Mouse (Mus musculus): ENCODE measurements around the gene Vps4a. TPM values are rescaled to one million over a fixed set of nuclear protein-coding genes. Genes with fewer than 3 reads are reported as not detected.
A peak's percentile ranks its signal among the peaks of the same experiment; 100 is the strongest.
"Not testable (repeated sequence)": the region's sequence is repeated elsewhere in the genome, so short reads cannot be mapped to it uniquely, and the experiment has no call there.

Vps4a gene
- polyA plus RNA-seq (2015; fragmentation: Nextera tagmentation; extraction: Ambion mirVana): 20.4 and 20.9 TPM in 2 replicates

GRCm38 (mm10) chr8:107030650-107031576 is at the start of gene Vps4a:
Vps4a (plus strand) TSS chr8:107031222.
- 5% methylated on average over 62 of the region's 66 CpGs for WGBS (ENCODE audit: insufficient replicate concordance)
- Histone ChIP-seq H3K27me3 (ENCODE audit: control insufficient read depth, insufficient read depth, low read depth, low read length) (no peaks in the 10 kb centered on the region), H3K9me3 (replicated peaks; ENCODE audit: control insufficient read depth, low read length) (no peaks in the 10 kb centered on the region), H3K4me1 (ENCODE audit: control insufficient read depth, low read depth, low read length) (peaks cover 14% of the 10 kb centered on the region), H3K9ac (ENCODE audit: low read depth, low read length) (peak within 1 kb of the TSS; percentile 96), H3K4me3 (ENCODE audit: low read depth, low read length) (peak within 1 kb of the TSS; percentile 85), H3K27ac (ENCODE audit: low read length) (peak within 1 kb of the TSS; percentile 90), H3K36me3 (ENCODE audit: control insufficient read depth, insufficient read depth) (no peaks in the 10 kb centered on the region), H3K4me2 (ENCODE audit: low read depth, low read length) (peak within 1 kb of the TSS; percentile 70)
- peak; percentile 94 for ATAC-seq (ENCODE audit: low read depth)

DNA sequence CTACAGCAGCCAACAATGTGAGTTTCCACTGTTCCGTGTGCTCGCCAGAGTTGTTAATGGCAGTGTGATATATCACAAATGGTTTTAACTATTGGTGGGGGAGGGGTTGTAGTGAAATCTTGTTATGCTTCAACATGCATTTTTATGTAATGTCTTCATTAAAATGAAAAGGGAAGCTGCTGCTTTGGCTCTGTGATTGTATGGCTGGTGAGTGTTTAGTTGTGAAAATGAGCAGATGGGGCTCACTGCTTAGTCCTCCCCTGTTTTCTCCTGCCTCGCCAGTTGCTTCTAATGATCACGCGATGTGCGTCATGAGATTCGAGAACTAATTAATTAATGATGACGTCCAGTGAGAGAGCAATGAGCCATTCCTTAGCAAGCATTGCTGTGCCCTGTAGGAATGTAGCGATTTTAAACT is 45.6 kb upstream of the Vps4a start:
- Histone ChIP-seq H3K9ac (ENCODE audit: low read depth, low read length) (no peak overlapping the region), H3K4me3 (ENCODE audit: low read depth, low read length) (no peak overlapping the region), H3K9me3 (replicated peaks; ENCODE audit: control insufficient read depth, low read length) (no peaks in the 10 kb centered on the region), H3K36me3 (ENCODE audit: control insufficient read depth, insufficient read depth) (no peaks in the 10 kb centered on the region), H3K4me1 (ENCODE audit: control insufficient read depth, low read depth, low read length) (no peaks in the 10 kb centered on the region), H3K27ac (ENCODE audit: low read length) (no peak overlapping the region), H3K27me3 (ENCODE audit: control insufficient read depth, insufficient read depth, low read depth, low read length) (no peaks in the 10 kb centered on the region), H3K4me2 (ENCODE audit: low read depth, low read length) (no peak overlapping the region)
- ATAC-seq (ENCODE audit: low read depth): no peak
- WGBS (ENCODE audit: insufficient replicate concordance): 77% methylated on average over 9 of the region's 9 CpGs

DNA sequence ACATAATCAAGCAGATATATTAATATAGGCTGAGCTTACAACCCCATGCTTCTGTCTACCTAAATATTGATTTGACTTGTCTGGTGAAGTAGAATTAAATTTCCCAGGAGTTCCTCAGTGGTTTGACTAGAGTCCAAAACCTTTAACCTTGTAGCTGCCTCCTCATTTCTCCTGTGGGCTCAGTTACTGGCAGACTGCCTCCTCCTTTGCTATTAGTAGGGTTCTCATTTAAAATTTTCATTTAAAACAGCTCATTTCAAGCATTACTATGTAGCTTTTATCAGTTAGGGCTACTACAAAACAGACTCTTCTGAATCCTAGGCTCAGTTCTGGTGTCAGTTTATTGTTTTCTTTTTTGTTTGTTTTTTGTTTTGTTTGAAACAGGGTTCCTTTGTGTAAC is 45.1 kb upstream of the Vps4a start:
- Histone ChIP-seq H3K27me3 (ENCODE audit: control insufficient read depth, insufficient read depth, low read depth, low read length) (no peaks in the 10 kb centered on the region), H3K9ac (ENCODE audit: low read depth, low read length) (no peak overlapping the region), H3K4me2 (ENCODE audit: low read depth, low read length) (no peak overlapping the region), H3K4me3 (ENCODE audit: low read depth, low read length) (no peak overlapping the region), H3K27ac (ENCODE audit: low read length) (no peak overlapping the region), H3K9me3 (replicated peaks; ENCODE audit: control insufficient read depth, low read length) (no peaks in the 10 kb centered on the region), H3K4me1 (ENCODE audit: control insufficient read depth, low read depth, low read length) (no peaks in the 10 kb centered on the region), H3K36me3 (ENCODE audit: control insufficient read depth, insufficient read depth) (no peaks in the 10 kb centered on the region)
- ATAC-seq (ENCODE audit: low read depth): no peak

GRCm38 (mm10) chr8:106987557-106987956 is 43.5 kb upstream of the Vps4a start:
- Histone ChIP-seq H3K9me3 (replicated peaks; ENCODE audit: control insufficient read depth, low read length) (no peaks in the 10 kb centered on the region), H3K4me2 (ENCODE audit: low read depth, low read length) (no peak overlapping the region)
- no peak for ATAC-seq (ENCODE audit: low read depth)

GRCm38 (mm10) chr8:106991393-106991792 is 39.6 kb upstream of the Vps4a start:
- H3K4me2 ChIP-seq (ENCODE audit: low read depth, low read length): no peak overlapping the region
- no peaks in the 10 kb centered on the region for H3K4me1 ChIP-seq (ENCODE audit: control insufficient read depth, low read depth, low read length)
- no peak for ATAC-seq (ENCODE audit: low read depth)
- H3K27me3 ChIP-seq (ENCODE audit: control insufficient read depth, insufficient read depth, low read depth, low read length): no peaks in the 10 kb centered on the region
- H3K9ac ChIP-seq (ENCODE audit: low read depth, low read length): no peak overlapping the region
- no peak overlapping the region for H3K27ac ChIP-seq (ENCODE audit: low read length)
- H3K9me3 ChIP-seq (replicated peaks; ENCODE audit: control insufficient read depth, low read length): no peaks in the 10 kb centered on the region
- 68% methylated on average over 7 of the region's 7 CpGs for WGBS (ENCODE audit: insufficient replicate concordance)
- no peaks in the 10 kb centered on the region for H3K36me3 ChIP-seq (ENCODE audit: control insufficient read depth, insufficient read depth)
- H3K4me3 ChIP-seq (ENCODE audit: low read depth, low read length): no peak overlapping the region

More at GRCm38 (mm10) chr8:106987557-106987956, 43.5 kb upstream of the Vps4a start:
- Histone ChIP-seq H3K4me1 (ENCODE audit: control insufficient read depth, low read depth, low read length) (no peaks in the 10 kb centered on the region), H3K4me3 (ENCODE audit: low read depth, low read length) (no peak overlapping the region), H3K36me3 (ENCODE audit: control insufficient read depth, insufficient read depth) (no peaks in the 10 kb centered on the region), H3K27ac (ENCODE audit: low read length) (no peak overlapping the region), H3K27me3 (ENCODE audit: control insufficient read depth, insufficient read depth, low read depth, low read length) (no peaks in the 10 kb centered on the region), H3K9ac (ENCODE audit: low read depth, low read length) (no peak overlapping the region)

DNA sequence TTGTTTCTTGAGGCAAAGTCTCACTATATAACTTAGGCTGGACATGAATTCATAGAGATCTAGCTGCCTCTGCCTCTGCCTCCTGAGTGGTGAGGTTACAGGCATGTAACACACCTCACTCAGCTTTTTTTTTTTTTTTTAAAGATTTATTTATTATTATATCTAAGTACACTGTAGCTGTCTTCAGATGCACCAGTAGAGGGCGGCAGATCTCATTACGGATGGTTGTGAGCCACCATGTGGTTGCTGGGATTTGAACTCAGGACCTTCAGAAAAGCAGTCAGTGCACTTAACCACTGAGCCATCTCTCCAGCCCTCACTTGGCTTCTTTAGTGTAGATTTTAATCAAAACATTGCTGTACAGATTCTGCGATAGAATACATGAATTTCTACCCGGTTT is 34.7 kb upstream of the Vps4a start:
- H3K9me3 ChIP-seq (replicated peaks; ENCODE audit: control insufficient read depth, low read length); H3K4me3 ChIP-seq (ENCODE audit: low read depth, low read length); H3K27ac ChIP-seq (ENCODE audit: low read length); ATAC-seq (ENCODE audit: low read depth); H3K9ac ChIP-seq (ENCODE audit: low read depth, low read length); H3K36me3 ChIP-seq (ENCODE audit: control insufficient read depth, insufficient read depth); H3K27me3 ChIP-seq (ENCODE audit: control insufficient read depth, insufficient read depth, low read depth, low read length); H3K4me1 ChIP-seq (ENCODE audit: control insufficient read depth, low read depth, low read length); H3K4me2 ChIP-seq (ENCODE audit: low read depth, low read length): not testable (repeated sequence)
- 67% methylated on average over 4 of the region's 4 CpGs for WGBS (ENCODE audit: insufficient replicate concordance)

GRCm38 (mm10) chr8:106997416-106997815 is 33.6 kb upstream of the Vps4a start:
- no peak overlapping the region for H3K9ac ChIP-seq (ENCODE audit: low read depth, low read length)
- 65% methylated on average over 4 of the region's 4 CpGs for WGBS (ENCODE audit: insufficient replicate concordance)
- no peaks in the 10 kb centered on the region for H3K27me3 ChIP-seq (ENCODE audit: control insufficient read depth, insufficient read depth, low read depth, low read length)
- H3K4me2 ChIP-seq (ENCODE audit: low read depth, low read length): no peak overlapping the region
- no peak overlapping the region for H3K27ac ChIP-seq (ENCODE audit: low read length)
- no peaks in the 10 kb centered on the region for H3K4me1 ChIP-seq (ENCODE audit: control insufficient read depth, low read depth, low read length)
- H3K36me3 ChIP-seq (ENCODE audit: control insufficient read depth, insufficient read depth): no peaks in the 10 kb centered on the region
- H3K9me3 ChIP-seq (replicated peaks; ENCODE audit: control insufficient read depth, low read length): no peaks in the 10 kb centered on the region
- ATAC-seq (ENCODE audit: low read depth): no peak
- H3K4me3 ChIP-seq (ENCODE audit: low read depth, low read length): no peak overlapping the region

GRCm38 (mm10) chr8:106999068-106999467 is 32.0 kb upstream of the Vps4a start:
- 76% methylated on average over 1 of the region's 1 CpGs for WGBS (ENCODE audit: insufficient replicate concordance)

DNA sequence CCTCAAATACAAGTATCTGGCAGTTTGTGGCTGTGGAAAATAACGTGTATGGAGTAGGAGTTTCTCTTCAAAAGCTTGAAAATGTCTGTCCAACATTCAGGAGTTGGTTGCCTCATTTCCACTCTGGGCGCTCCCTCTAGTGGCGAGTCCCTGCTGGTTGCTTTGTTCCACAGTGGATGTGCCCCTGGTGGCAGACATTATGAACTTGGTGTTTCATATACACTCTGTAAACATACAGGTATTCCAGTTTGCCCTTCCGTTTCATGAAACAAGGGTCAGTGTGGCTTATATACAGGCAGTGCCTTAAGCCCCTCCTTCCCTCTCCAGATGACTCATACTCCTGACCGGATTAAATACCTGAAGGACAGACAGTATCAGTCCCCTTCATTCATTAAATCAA is 28.5 kb upstream of the Vps4a start:
- no peaks in the 10 kb centered on the region for H3K36me3 ChIP-seq (ENCODE audit: control insufficient read depth, insufficient read depth)
- WGBS (ENCODE audit: insufficient replicate concordance): 23% methylated on average over 5 of the region's 5 CpGs

More at GRCm38 (mm10) chr8:106999068-106999467, 32.0 kb upstream of the Vps4a start:
- Histone ChIP-seq H3K27ac (ENCODE audit: low read length) (no peak overlapping the region), H3K27me3 (ENCODE audit: control insufficient read depth, insufficient read depth, low read depth, low read length) (no peaks in the 10 kb centered on the region), H3K4me1 (ENCODE audit: control insufficient read depth, low read depth, low read length) (no peaks in the 10 kb centered on the region), H3K4me2 (ENCODE audit: low read depth, low read length) (no peak overlapping the region), H3K4me3 (ENCODE audit: low read depth, low read length) (no peak overlapping the region), H3K36me3 (ENCODE audit: control insufficient read depth, insufficient read depth) (no peaks in the 10 kb centered on the region), H3K9ac (ENCODE audit: low read depth, low read length) (no peak overlapping the region), H3K9me3 (replicated peaks; ENCODE audit: control insufficient read depth, low read length) (no peaks in the 10 kb centered on the region)
- ATAC-seq (ENCODE audit: low read depth): no peak

More for the DNA sequence above, 28.5 kb upstream of the Vps4a start:
- Histone ChIP-seq H3K27ac (ENCODE audit: low read length) (no peak overlapping the region), H3K4me1 (ENCODE audit: control insufficient read depth, low read depth, low read length) (no peaks in the 10 kb centered on the region), H3K27me3 (ENCODE audit: control insufficient read depth, insufficient read depth, low read depth, low read length) (no peaks in the 10 kb centered on the region), H3K9ac (ENCODE audit: low read depth, low read length) (no peak overlapping the region), H3K9me3 (replicated peaks; ENCODE audit: control insufficient read depth, low read length) (no peaks in the 10 kb centered on the region), H3K4me3 (ENCODE audit: low read depth, low read length) (no peak overlapping the region), H3K4me2 (ENCODE audit: low read depth, low read length) (no peak overlapping the region)
- peak; percentile 65 for ATAC-seq (ENCODE audit: low read depth)
